Mouse (Mus musculus): Measurements from ENCODE around the gene Slc27a4. TPM values are rescaled to one million over a fixed set of nuclear protein-coding genes. Genes with fewer than 3 reads are reported as not detected.

Gene Slc27a4
- total and polyA plus RNA-seq, 2 experiments from 2014 or later, result 8.4 to 28.2 TPM

GRCm38 (mm10) chr2:29853736-29854135 is 51.3 kb downstream of the Slc27a4 start:
- Histone ChIP-seq H3K4me1 (ENCODE audit: control insufficient read depth, insufficient read depth) (no peaks in the 10 kb centered on the region), H3K9me3 (replicated peaks; ENCODE audit: control insufficient read depth, low read length) (no peaks in the 10 kb centered on the region), H3K36me3 (replicated peaks; ENCODE audit: control insufficient read depth, insufficient read depth, low read length) (no peaks in the 10 kb centered on the region), H3K27me3 (ENCODE audit: control insufficient read depth, insufficient read depth, low read length) (0 out of 2 replicates have a peak, but pooled peaks cover 4% of the 10 kb centered on the region), H3K4me3 (ENCODE audit: low read depth, low read length) (no peak overlapping the region), H3K27ac (ENCODE audit: low read depth) (no peak overlapping the region), H3K9ac (replicated peaks; ENCODE audit: low read depth, low read length) (no peak overlapping the region), H3K4me2 (ENCODE audit: low read depth, low read length) (no peak overlapping the region)
- WGBS, result 59% methylated on average over 5 of the region's 5 CpGs
- no peak for DNase-seq (ENCODE audit: low spot score)
- ATAC-seq (ENCODE audit: insufficient read depth, low read depth), result no peak
- TF ChIP-seq EP300 (IDR thresholded peaks at IDR 0.05; ENCODE audit: low read depth) (no peak), CTCF (IDR thresholded peaks at IDR 0.05; ENCODE audit: low read depth) (no peak)

DNA sequence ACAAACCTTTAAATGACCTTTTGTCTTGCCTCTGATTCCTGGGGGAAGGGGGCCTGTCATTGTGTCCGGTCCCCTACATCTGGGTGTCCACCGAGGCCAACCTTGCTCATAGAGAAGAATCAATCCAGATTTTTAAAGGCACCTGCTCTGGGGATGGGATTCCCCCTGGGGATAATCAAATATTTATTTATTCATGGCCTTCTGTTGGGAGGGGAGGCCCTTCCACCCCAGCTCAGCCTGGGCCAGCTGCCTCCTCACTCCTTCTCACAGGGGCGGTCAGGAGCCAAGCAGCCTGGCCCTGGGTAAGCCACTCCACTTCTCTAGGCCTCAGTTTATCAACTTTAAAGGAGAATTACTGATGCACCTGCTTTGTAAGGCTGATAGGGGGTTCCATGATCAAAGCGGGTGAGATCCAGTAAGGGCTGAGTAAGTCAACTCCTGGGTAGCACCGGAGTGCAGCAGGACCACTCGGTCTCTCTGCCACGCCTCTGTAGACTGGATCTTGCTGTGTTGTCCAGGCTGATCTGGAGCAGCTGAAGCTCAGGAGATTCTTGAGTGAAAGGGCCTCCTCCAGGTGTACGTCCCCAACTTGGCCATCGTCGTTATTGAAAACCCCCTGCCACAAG is 53.3 kb downstream of the Slc27a4 start:
- Histone ChIP-seq H3K9ac (replicated peaks; ENCODE audit: low read depth, low read length) (no peak overlapping the region), H3K36me3 (replicated peaks; ENCODE audit: control insufficient read depth, insufficient read depth, low read length) (no peaks in the 10 kb centered on the region), H3K27ac (ENCODE audit: low read depth) (no peak overlapping the region), H3K9me3 (replicated peaks; ENCODE audit: control insufficient read depth, low read length) (no peaks in the 10 kb centered on the region), H3K27me3 (ENCODE audit: control insufficient read depth, insufficient read depth, low read length) (0 out of 2 replicates have a peak, but pooled peaks cover 3% of the 10 kb centered on the region), H3K4me3 (ENCODE audit: low read depth, low read length) (no peak overlapping the region), H3K4me1 (ENCODE audit: control insufficient read depth, insufficient read depth) (no peaks in the 10 kb centered on the region), H3K4me2 (ENCODE audit: low read depth, low read length) (no peak overlapping the region)
- ATAC-seq (ENCODE audit: insufficient read depth, low read depth), result no peak
- no peak for DNase-seq (ENCODE audit: low spot score)
- 75% methylated on average over 10 of the region's 10 CpGs for WGBS
- TF ChIP-seq CTCF (IDR thresholded peaks at IDR 0.05; ENCODE audit: low read depth), result no peak
- TF ChIP-seq EP300 (IDR thresholded peaks at IDR 0.05; ENCODE audit: low read depth), result no peak

- Histone ChIP-seq H3K4me3 (ENCODE audit: low read depth, low read length) (no peak overlapping the region), H3K27me3 (ENCODE audit: control insufficient read depth, insufficient read depth, low read length) (no peaks in the 10 kb centered on the region), H3K27ac (ENCODE audit: low read depth) (no peak overlapping the region), H3K36me3 (replicated peaks; ENCODE audit: control insufficient read depth, insufficient read depth, low read length) (no peaks in the 10 kb centered on the region), H3K9me3 (replicated peaks; ENCODE audit: control insufficient read depth, low read length) (no peaks in the 10 kb centered on the region), H3K9ac (replicated peaks; ENCODE audit: low read depth, low read length) (no peak overlapping the region), H3K4me1 (ENCODE audit: control insufficient read depth, insufficient read depth) (no peaks in the 10 kb centered on the region), H3K4me2 (ENCODE audit: low read depth, low read length) (no peak overlapping the region)
- 43% methylated on average over 19 of the region's 19 CpGs for WGBS
- DNase-seq (ENCODE audit: low spot score), result no peak
- TF ChIP-seq EP300 (IDR thresholded peaks at IDR 0.05; ENCODE audit: low read depth) (no peak), CTCF (IDR thresholded peaks at IDR 0.05; ENCODE audit: low read depth) (no peak)
- ATAC-seq (ENCODE audit: insufficient read depth, low read depth), result no peak
Measured at GRCm38 (mm10) chr2:29856451-29857260, 54.2 kb downstream of the Slc27a4 start.

DNA sequence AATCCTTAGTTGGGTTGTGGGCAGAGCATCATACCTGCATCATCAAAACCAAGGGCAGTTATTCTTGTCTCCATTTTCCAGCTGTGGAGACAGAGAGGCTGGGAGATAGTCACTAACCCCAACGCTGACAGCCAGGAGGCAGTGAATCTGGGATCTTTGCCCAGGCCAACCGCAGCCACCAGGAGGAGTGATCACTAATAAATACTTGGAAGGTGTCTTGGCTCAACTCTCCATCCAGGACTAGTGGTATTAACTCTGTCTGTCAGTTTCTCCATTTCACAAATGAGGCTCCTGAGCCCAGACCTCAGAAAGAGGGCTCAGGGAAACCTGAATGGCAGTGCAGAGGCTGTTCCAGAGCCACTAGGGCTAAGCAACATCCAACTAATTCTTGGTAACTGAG is 54.9 kb downstream of the Slc27a4 start:
- Histone ChIP-seq H3K4me3 (ENCODE audit: low read depth, low read length) (no peak overlapping the region), H3K9me3 (replicated peaks; ENCODE audit: control insufficient read depth, low read length) (no peaks in the 10 kb centered on the region), H3K27me3 (ENCODE audit: control insufficient read depth, insufficient read depth, low read length) (no peaks in the 10 kb centered on the region), H3K9ac (replicated peaks; ENCODE audit: low read depth, low read length) (no peak overlapping the region), H3K4me1 (ENCODE audit: control insufficient read depth, insufficient read depth) (no peaks in the 10 kb centered on the region), H3K36me3 (replicated peaks; ENCODE audit: control insufficient read depth, insufficient read depth, low read length) (no peaks in the 10 kb centered on the region), H3K27ac (ENCODE audit: low read depth) (no peak overlapping the region), H3K4me2 (ENCODE audit: low read depth, low read length) (no peak overlapping the region)
- ATAC-seq (ENCODE audit: insufficient read depth, low read depth), result no peak
- DNase-seq (ENCODE audit: low spot score), result no peak
- TF ChIP-seq CTCF (IDR thresholded peaks at IDR 0.05; ENCODE audit: low read depth) (no peak), EP300 (IDR thresholded peaks at IDR 0.05; ENCODE audit: low read depth) (no peak)
- 37% methylated on average over 2 of the region's 2 CpGs for WGBS

- Histone ChIP-seq H3K36me3 (replicated peaks; ENCODE audit: control insufficient read depth, insufficient read depth, low read length) (no peaks in the 10 kb centered on the region), H3K4me2 (ENCODE audit: low read depth, low read length) (no peak overlapping the region), H3K4me3 (ENCODE audit: low read depth, low read length) (no peak overlapping the region), H3K27ac (ENCODE audit: low read depth) (no peak overlapping the region), H3K9me3 (replicated peaks; ENCODE audit: control insufficient read depth, low read length) (no peaks in the 10 kb centered on the region), H3K9ac (replicated peaks; ENCODE audit: low read depth, low read length) (no peak overlapping the region), H3K4me1 (ENCODE audit: control insufficient read depth, insufficient read depth) (no peaks in the 10 kb centered on the region), H3K27me3 (ENCODE audit: control insufficient read depth, insufficient read depth, low read length) (no peaks in the 10 kb centered on the region)
- DNase-seq (ENCODE audit: low spot score) (no peak), ATAC-seq (ENCODE audit: insufficient read depth, low read depth) (no peak)
- no peak for TF ChIP-seq EP300 (IDR thresholded peaks at IDR 0.05; ENCODE audit: low read depth)
- no peak for TF ChIP-seq CTCF (IDR thresholded peaks at IDR 0.05; ENCODE audit: low read depth)
- 66% methylated on average over 5 of the region's 5 CpGs for WGBS
Measured at GRCm38 (mm10) chr2:29857967-29858366, 55.5 kb downstream of the Slc27a4 start.

All from heart, postnatal 0 days (tissue).